Mouse (Mus musculus) forebrain, embryonic 10.5 days (tissue): ENCODE measurements around the gene Smim26. TPM values are rescaled to one million over a fixed set of nuclear protein-coding genes. Genes with fewer than 3 reads are reported as not detected.

Experiments
- DNase-seq: peaks from one replicate; pipeline ENCODE4 v3.0.0-alpha.2; 2017; ENCODE audit warnings: low spot score; ENCODE audit errors: extremely low spot score
- H3K27ac ChIP-seq: fragments of 300-500 bp; sonication (generic); 2 replicates; pipeline ENCODE4 v1.5.1; 2016; ENCODE audit warnings: mild to moderate bottlenecking
- H3K27me3 ChIP-seq: fragments of 300-500 bp; sonication (generic); 2 replicates; pipeline ENCODE4 v1.6.1; 2016; ENCODE audit warnings: mild to moderate bottlenecking; ENCODE audit not compliant: poor library complexity, severe bottlenecking
- H3K36me3 ChIP-seq: fragments of 300-500 bp; sonication (generic); replicated peaks from 2 replicates; pipeline ENCODE4 v1.6.1; 2016; ENCODE audit warnings: mild to moderate bottlenecking, moderate library complexity
- H3K4me1 ChIP-seq: fragments of 300-500 bp; sonication (generic); 2 replicates; pipeline ENCODE4 v1.6.1; 2016
- H3K4me3 ChIP-seq: fragments of 300-500 bp; sonication (generic); 2 replicates; pipeline ENCODE4 v1.5.1; 2016; ENCODE audit warnings: mild to moderate bottlenecking, moderate library complexity
- H3K9me3 ChIP-seq: fragments of 300-500 bp; sonication (generic); 2 replicates; pipeline ENCODE4 v1.6.1; 2016; ENCODE audit warnings: mild to moderate bottlenecking, moderate library complexity
- WGBS: fragments of 180-500 bp; shearing (Covaris S2); methylation state at CpG from one replicate; pipeline ENCODE4 v1.1.7; 2016; 5-methylcytosine and 5-hydroxymethylcytosine counted together
- microRNA-seq: library from miRNA; unstranded; fragments of <30 nt; microRNA quantifications from one replicate; pipeline ENCODE4, GENCODE M21; 2017
- polyA plus RNA-seq: library from polyadenylated mRNA; unstranded; fragments of >200 nt; fragmentation: Nextera tagmentation; extraction: Ambion mirVana; gene quantifications from 2 replicates; pipeline ENCODE4 v1.2.1, GENCODE M21; 2016

The Smim26 gene
- polyA plus RNA-seq, 1 experiment from 2014 or later: 31.2 TPM

GRCm38 (mm10) chr2:144638719-144639118 is 44.9 kb downstream of the Smim26 start:
- no peaks in the 10 kb centered on the region for H3K36me3 ChIP-seq
- no peaks in the 10 kb centered on the region for H3K27me3 ChIP-seq
- no peak overlapping the region for H3K27ac ChIP-seq
- WGBS: 82% methylated on average over 4 of the region's 4 CpGs
- peaks cover 3% of the 10 kb centered on the region for H3K4me1 ChIP-seq
- no peak for DNase-seq
- H3K4me3 ChIP-seq: no peak overlapping the region
- H3K9me3 ChIP-seq: no peaks in the 10 kb centered on the region

GRCm38 (mm10) chr2:144640101-144640500 is 46.2 kb downstream of the Smim26 start:
- Histone ChIP-seq H3K4me1 (peaks cover 3% of the 10 kb centered on the region), H3K36me3 (no peaks in the 10 kb centered on the region), H3K27ac (no peak overlapping the region), H3K9me3 (no peaks in the 10 kb centered on the region), H3K4me3 (no peak overlapping the region), H3K27me3 (no peaks in the 10 kb centered on the region)
- DNase-seq: no peak
- 84% methylated on average over 7 of the region's 7 CpGs for WGBS

GRCm38 (mm10) chr2:144641991-144642390 is 48.1 kb downstream of the Smim26 start:
- Histone ChIP-seq H3K36me3 (no peaks in the 10 kb centered on the region), H3K27me3 (no peaks in the 10 kb centered on the region), H3K9me3 (no peaks in the 10 kb centered on the region), H3K4me3 (no peak overlapping the region), H3K27ac (no peak overlapping the region), H3K4me1 (peaks cover 9% of the 10 kb centered on the region)
- DNase-seq: no peak
- 86% methylated on average over 4 of the region's 4 CpGs for WGBS

Small RNAs within 50 kb of the gene (microRNA-seq; reads per million reads assigned to microRNA genes)
- not detected for gene Gm24823

Other genes starting within 250 kb of the Smim26 start
- gene Kat14, start 225.1 kb upstream of the Smim26 start, polyA plus RNA-seq: 64.7 and 65.7 TPM in 2 replicates
- 0.81 TPM in 1 of 2 replicates, not detected in the other for gene Pet117, start 225.1 kb upstream of the Smim26 start, polyA plus RNA-seq
- 2.1 and 2.8 TPM in 2 replicates for gene Dzank1, start 66.6 kb upstream of the Smim26 start, polyA plus RNA-seq
- gene Polr3f, start 66.3 kb upstream of the Smim26 start, polyA plus RNA-seq: 35.1 and 36.1 TPM in 2 replicates
- gene Rbbp9, start 43.2 kb upstream of the Smim26 start, polyA plus RNA-seq: 60.7 and 63.3 TPM in 2 replicates
- 124 and 131 TPM in 2 replicates for gene Sec23b, start 37.8 kb upstream of the Smim26 start, polyA plus RNA-seq
- gene Dtd1, start 5.8 kb downstream of the Smim26 start, polyA plus RNA-seq: 37.7 and 40.4 TPM in 2 replicates
- gene Scp2d1, start 229.6 kb downstream of the Smim26 start, polyA plus RNA-seq: not detected in 2 replicates